Mouse (Mus musculus): ENCODE results near the gene Nbl1. TPM values are rescaled to one million over a fixed set of nuclear protein-coding genes. Genes with fewer than 3 reads are reported as not detected.

Nbl1 gene
- polyA plus RNA-seq, 1 experiment, result 160 TPM

GRCm38 (mm10) chr4:139090303-139090940 lies 2.4 kb downstream of the Nbl1 start:
- Histone ChIP-seq H3K4me3 (ENCODE audit: low read depth, low read length) (peak overlapping the region; percentile 76), H3K36me3 (ENCODE audit: control insufficient read depth, insufficient read depth, low read length) (no peaks in the 10 kb centered on the region), H3K4me1 (ENCODE audit: control insufficient read depth, insufficient read depth, insufficient read length, low read length) (peaks cover 37% of the 10 kb centered on the region; the same call in 1 of the 2 replicates), H3K27ac (ENCODE audit: insufficient read depth, low read depth, low read length) (peak overlapping the region; percentile 35), H3K27me3 (ENCODE audit: control insufficient read depth, insufficient read depth, low read length) (peaks cover 4% of the 10 kb centered on the region; the same call in 1 of the 2 replicates)
- TF ChIP-seq CTCF (IDR thresholded peaks at IDR 0.05; ENCODE audit: extremely low read depth, insufficient read length, insufficient replicate concordance, low read depth, low read length), result no peak
- TF ChIP-seq POLR2A (IDR thresholded peaks at IDR 0.05; ENCODE audit: low read depth, low read length), result no peak
- whole genome bisulfite sequencing, result 45% methylated on average over 15 of the region's 15 CpGs

GRCm38 (mm10) chr4:139088982-139089671 lies 3.7 kb downstream of the Nbl1 start:
- H3K4me3 ChIP-seq (ENCODE audit: low read depth, low read length), result peak overlapping the region; percentile 23; the same call in 1 of the 2 replicates
- peaks cover 34% of the 10 kb centered on the region; the same call in 1 of the 2 replicates for H3K4me1 ChIP-seq (ENCODE audit: control insufficient read depth, insufficient read depth, insufficient read length, low read length)
- peaks cover 3% of the 10 kb centered on the region; the same call in 1 of the 2 replicates for H3K36me3 ChIP-seq (ENCODE audit: control insufficient read depth, insufficient read depth, low read length)
- 21% methylated on average over 9 of the region's 9 CpGs for WGBS
- peaks cover 4% of the 10 kb centered on the region; the same call in 1 of the 2 replicates for H3K27me3 ChIP-seq (ENCODE audit: control insufficient read depth, insufficient read depth, low read length)
- no peak for TF ChIP-seq CTCF (IDR thresholded peaks at IDR 0.05; ENCODE audit: extremely low read depth, insufficient read length, insufficient replicate concordance, low read depth, low read length)
- no peak; the same call in 1 of the 2 replicates for TF ChIP-seq POLR2A (IDR thresholded peaks at IDR 0.05; ENCODE audit: low read depth, low read length)
- peak overlapping the region; percentile 83 for H3K27ac ChIP-seq (ENCODE audit: insufficient read depth, low read depth, low read length)

GRCm38 (mm10) chr4:139086984-139087383 lies 5.8 kb downstream of the Nbl1 start:
- WGBS, result 82% methylated on average over 4 of the region's 4 CpGs
- Histone ChIP-seq H3K27me3 (ENCODE audit: control insufficient read depth, insufficient read depth, low read length) (no peaks in the 10 kb centered on the region), H3K4me3 (ENCODE audit: low read depth, low read length) (no peak overlapping the region), H3K27ac (ENCODE audit: insufficient read depth, low read depth, low read length) (0 out of 2 replicates have a peak overlapping the region, but pooled peaks have one; percentile 8), H3K4me1 (ENCODE audit: control insufficient read depth, insufficient read depth, insufficient read length, low read length) (peaks cover 47% of the 10 kb centered on the region), H3K36me3 (ENCODE audit: control insufficient read depth, insufficient read depth, low read length) (peaks cover 5% of the 10 kb centered on the region; the same call in 1 of the 2 replicates)
- TF ChIP-seq CTCF (IDR thresholded peaks at IDR 0.05; ENCODE audit: extremely low read depth, insufficient read length, insufficient replicate concordance, low read depth, low read length) (no peak), POLR2A (IDR thresholded peaks at IDR 0.05; ENCODE audit: low read depth, low read length) (no peak)

GRCm38 (mm10) chr4:139086037-139086436 lies 6.8 kb downstream of the Nbl1 start:
- no peak overlapping the region for H3K4me3 ChIP-seq (ENCODE audit: low read depth, low read length)
- peak; percentile 66 for TF ChIP-seq CTCF (IDR thresholded peaks at IDR 0.05; ENCODE audit: extremely low read depth, insufficient read length, insufficient replicate concordance, low read depth, low read length)
- no peak for TF ChIP-seq POLR2A (IDR thresholded peaks at IDR 0.05; ENCODE audit: low read depth, low read length)
- peaks cover 46% of the 10 kb centered on the region for H3K4me1 ChIP-seq (ENCODE audit: control insufficient read depth, insufficient read depth, insufficient read length, low read length)
- H3K36me3 ChIP-seq (ENCODE audit: control insufficient read depth, insufficient read depth, low read length), result peaks cover 5% of the 10 kb centered on the region; the same call in 1 of the 2 replicates
- H3K27me3 ChIP-seq (ENCODE audit: control insufficient read depth, insufficient read depth, low read length), result no peaks in the 10 kb centered on the region
- no peak overlapping the region for H3K27ac ChIP-seq (ENCODE audit: insufficient read depth, low read depth, low read length)
- 17% methylated on average over 5 of the region's 5 CpGs for WGBS

- H3K4me1 ChIP-seq (ENCODE audit: control insufficient read depth, insufficient read depth, insufficient read length, low read length), result peaks cover 39% of the 10 kb centered on the region
- 75% methylated on average over 11 of the region's 11 CpGs for whole genome bisulfite sequencing
- peaks cover 5% of the 10 kb centered on the region; the same call in 1 of the 2 replicates for H3K36me3 ChIP-seq (ENCODE audit: control insufficient read depth, insufficient read depth, low read length)
- H3K27me3 ChIP-seq (ENCODE audit: control insufficient read depth, insufficient read depth, low read length), result no peaks in the 10 kb centered on the region
- H3K4me3 ChIP-seq (ENCODE audit: low read depth, low read length), result no peak overlapping the region
- no peak for TF ChIP-seq POLR2A (IDR thresholded peaks at IDR 0.05; ENCODE audit: low read depth, low read length)
- no peak for TF ChIP-seq CTCF (IDR thresholded peaks at IDR 0.05; ENCODE audit: extremely low read depth, insufficient read length, insufficient replicate concordance, low read depth, low read length)
- no peak overlapping the region for H3K27ac ChIP-seq (ENCODE audit: insufficient read depth, low read depth, low read length)
These were observed 7.5 kb downstream of the Nbl1 start for GRCm38 (mm10) chr4:139085337-139085736.

- Histone ChIP-seq H3K4me1 (ENCODE audit: control insufficient read depth, insufficient read depth, insufficient read length, low read length) (peaks cover 23% of the 10 kb centered on the region), H3K36me3 (ENCODE audit: control insufficient read depth, insufficient read depth, low read length) (peaks cover 5% of the 10 kb centered on the region; the same call in 1 of the 2 replicates), H3K4me3 (ENCODE audit: low read depth, low read length) (no peak overlapping the region), H3K27me3 (ENCODE audit: control insufficient read depth, insufficient read depth, low read length) (no peaks in the 10 kb centered on the region; the same call in 1 of the 2 replicates), H3K27ac (ENCODE audit: insufficient read depth, low read depth, low read length) (no peak overlapping the region)
- no peak for TF ChIP-seq POLR2A (IDR thresholded peaks at IDR 0.05; ENCODE audit: low read depth, low read length)
- TF ChIP-seq CTCF (IDR thresholded peaks at IDR 0.05; ENCODE audit: extremely low read depth, insufficient read length, insufficient replicate concordance, low read depth, low read length), result no peak
- WGBS, result 57% methylated on average over 12 of the region's 12 CpGs
These were observed 9.8 kb downstream of the Nbl1 start for GRCm38 (mm10) chr4:139082790-139083564.
